Mouse (Mus musculus): ENCODE results near the gene Tubb4a.
"Not testable (repeated sequence)": the region's sequence is repeated elsewhere in the genome, so short reads cannot be mapped to it uniquely, and the experiment has no call there.

Tubb4a gene

DNA sequence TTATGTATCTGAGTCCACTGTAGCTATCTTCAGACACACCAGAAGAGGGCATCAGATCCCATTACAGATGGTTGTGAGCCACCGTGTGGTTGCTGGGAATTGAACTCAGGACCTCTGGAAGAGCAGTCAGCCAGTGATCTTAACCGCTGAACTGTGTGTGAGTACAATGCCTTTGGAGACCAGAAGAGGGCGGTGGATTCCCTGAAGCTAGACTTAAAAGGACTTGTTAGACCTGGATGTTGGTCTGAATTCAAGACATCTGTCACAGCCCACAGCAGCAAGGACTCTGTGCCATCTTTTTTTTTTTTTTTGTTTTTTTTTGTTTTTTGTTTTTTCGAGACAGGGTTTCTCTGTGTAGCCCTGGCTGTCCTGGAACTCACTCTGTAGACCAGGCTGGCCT is 35.9 kb downstream of the Tubb4a start:
- not testable (repeated sequence) for DNase-seq

DNA sequence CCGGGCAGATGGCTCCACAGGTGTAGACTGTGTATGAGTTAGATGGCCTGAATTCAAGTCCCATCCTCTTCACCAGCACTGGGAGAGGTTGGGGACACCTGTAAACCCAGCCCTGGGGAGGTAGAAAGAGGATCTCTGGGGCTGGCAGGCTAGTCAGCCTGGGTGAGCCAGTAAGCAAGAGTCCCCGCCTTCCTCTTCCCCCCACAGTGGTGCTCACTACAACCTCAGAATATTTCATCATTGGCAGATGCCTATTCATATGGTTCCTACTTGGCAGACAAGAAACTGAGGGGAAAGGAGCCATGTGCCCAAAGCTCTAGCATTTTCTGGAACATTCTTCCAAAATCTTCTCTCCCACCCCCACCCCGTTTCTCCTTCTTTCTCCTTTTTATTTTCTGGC is 38.8 kb downstream of the Tubb4a start:
- DNase-seq, result no peak

DNA sequence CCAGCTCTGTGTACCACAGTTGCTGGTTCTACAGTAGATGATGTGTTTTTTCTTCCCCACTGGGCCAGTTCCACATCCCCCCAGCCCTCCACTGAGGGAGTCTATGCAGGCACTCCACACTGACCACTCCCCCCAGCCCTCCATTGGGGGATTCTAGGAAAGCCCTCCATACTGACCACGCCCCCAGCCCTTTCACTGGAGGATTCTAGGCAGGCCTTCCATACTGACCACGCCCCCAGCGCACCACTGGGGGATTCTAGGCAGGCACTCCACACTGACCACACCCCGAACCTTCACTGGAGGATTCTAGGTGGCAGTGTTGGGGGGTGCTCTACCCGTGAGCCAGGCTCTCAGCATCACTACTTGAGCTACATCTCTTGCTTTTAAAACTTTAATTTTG is 40.2 kb downstream of the Tubb4a start:
- DNase-seq, result peak; percentile 32 to 53

DNA sequence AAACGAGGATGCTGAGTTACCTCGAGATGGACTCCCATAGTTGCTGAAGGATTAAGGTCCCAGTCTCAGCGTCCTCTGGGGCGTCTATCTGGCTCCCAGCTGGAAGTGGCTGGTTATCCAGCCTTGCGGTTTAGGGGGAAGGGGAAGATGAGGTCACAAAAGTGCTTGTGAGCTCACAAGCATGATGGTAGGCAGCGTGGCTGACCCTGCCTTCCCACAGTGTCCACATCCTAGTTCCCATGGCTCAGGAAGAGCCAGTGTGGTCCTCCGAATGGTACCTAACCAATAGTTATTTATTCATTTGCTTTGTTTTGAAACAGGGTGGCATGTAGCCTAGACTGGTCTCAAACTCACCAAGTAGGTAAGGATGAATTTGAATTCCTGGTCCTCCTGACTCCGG is 46.0 kb downstream of the Tubb4a start, which contains the start of gene Slc25a41:
Gene Slc25a41, minus strand, starts transcription at position 101 of the 400 bp plus-strand sequence.
- DNase-seq, result no peak

DNA sequence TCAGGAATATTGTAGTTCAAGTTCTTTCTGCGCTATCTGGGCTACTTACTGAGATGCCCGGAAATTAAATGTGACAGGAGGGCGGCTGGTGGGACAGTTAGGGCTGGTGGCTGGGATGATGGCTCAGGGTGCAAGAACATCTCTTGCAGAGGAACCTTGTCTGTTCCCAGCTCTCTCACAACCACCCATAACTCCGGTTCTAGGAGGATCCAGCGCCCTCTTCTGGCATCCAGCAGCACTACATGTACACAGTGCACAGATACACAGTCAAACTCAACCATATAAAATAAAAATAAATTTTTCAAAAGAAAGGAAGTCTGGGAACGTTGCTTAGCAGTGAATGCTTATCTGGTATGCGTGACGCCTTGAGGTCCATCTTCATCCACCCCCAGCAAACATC is 48.6 kb downstream of the Tubb4a start:
- DNase-seq, result peak in 1 of 2 experiments; percentile 31

DNA sequence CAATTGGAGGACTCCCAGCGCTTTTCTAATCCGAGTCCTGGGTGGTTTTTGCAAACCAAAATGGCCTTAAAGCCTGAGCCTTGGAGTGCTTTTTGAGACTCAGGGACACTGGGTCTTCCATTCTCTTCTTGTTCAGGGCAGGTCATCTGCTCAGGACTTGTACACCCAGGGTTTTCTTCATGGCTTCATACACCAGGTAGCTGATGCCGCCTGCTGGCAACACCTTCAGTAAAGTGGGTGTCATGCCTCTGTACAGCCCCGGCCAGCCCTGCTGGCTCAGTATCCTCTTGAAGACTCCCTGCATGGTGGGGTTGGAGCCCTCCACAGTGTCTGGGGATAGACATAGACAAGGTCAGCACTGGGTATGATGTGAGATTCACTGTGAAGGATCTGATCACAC is 54.7 kb downstream of the Tubb4a start:
- no peak for DNase-seq

DNA sequence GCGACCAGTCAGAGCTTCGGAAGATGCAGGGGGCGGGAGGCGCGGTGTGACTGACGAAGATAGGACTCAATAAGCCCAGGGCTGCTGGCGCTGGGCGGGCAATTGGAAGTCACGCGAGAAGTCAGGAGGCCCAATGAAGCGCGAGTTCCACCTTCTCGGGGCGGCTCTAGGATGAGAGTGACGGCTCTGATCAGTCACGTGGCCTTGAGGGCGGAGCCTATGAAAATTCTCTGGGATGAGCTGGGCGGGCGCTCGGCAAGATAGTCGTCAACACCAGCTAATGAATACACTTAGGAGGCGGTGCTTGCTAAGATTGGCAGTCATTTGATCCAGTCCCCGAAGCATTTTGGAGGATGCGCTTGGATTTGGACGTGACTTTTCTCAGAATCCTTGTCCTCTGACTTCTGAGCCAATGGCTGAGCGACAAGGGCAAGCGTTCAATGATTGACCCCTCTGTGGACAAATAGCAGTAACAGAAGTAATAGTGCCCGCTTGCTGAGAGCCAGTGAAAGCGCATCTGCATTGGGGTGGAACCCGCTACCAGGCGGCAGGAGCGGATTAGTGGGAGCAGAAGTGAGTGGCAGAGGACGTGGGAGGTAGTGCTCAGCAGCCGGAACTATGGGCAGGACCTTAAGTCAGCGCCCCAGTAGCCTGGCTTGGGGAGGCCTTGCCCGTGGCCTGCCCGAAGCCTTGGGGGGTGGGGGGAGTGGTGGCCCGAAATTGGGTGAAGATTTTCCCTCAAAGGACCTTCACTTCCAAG is 55.7 kb downstream of the Tubb4a start:
- peak; percentile 99 for DNase-seq

DNA sequence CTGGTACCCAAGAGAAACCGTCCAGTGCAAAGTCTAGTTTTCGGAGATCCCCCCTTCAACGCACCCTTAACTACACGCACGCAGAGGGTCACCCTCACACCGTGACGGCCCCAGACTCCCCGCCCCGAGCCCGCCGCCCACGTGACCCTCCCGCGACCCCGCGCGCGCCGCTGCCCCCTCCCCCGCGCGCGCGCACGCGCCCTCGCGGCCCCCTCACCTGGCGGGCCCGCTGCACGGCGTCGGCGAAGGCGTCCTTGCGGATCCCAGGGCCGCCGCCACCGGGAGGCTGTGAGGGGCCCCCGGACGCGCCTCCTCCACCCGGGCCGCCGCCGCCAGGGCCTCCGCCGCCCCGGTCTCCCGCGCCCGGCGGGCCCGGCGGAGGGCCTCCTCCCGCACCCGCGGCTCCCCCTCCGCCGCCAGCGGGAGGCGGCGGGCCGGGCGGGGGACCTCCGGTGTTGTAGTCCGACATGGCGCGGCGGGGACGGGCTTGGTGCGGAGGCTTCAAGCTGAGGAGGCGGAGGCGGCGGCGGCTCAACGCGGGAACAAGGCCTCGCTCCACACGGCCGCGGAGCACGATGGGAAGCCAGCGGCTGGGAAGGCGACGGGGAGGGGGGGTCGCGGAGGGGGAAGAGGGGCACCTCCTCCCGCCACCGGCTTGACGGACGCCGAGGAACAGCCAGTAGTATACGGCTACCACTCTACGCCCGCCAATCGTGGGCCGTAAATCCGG is 56.5 kb downstream of the Tubb4a start, which contains the start of gene Khsrp:
Gene Khsrp, minus strand, starts transcription at position 592 of the 730 bp plus-strand sequence.
- DNase-seq, result peak; percentile 69 to 73

Measured in kidney, postnatal 4 days (tissue).